Mouse (Mus musculus): ENCODE measurements around the gene Gstp2. TPM values are rescaled to one million over a fixed set of nuclear protein-coding genes. Genes with fewer than 3 reads are reported as not detected.
"Not testable (repeated sequence)": the region's sequence is repeated elsewhere in the genome, so short reads cannot be mapped to it uniquely, and the experiment has no call there.

The Gstp2 gene
- polyA plus RNA-seq, 1 experiment = 188 TPM

GRCm38 (mm10) chr19:4071406-4071805, 25.6 kb upstream of the Gstp2 start:
- 79% methylated on average over 6 of the region's 6 CpGs for WGBS
- DNase-seq (ENCODE audit: low read depth, low spot score) = no peak

DNA sequence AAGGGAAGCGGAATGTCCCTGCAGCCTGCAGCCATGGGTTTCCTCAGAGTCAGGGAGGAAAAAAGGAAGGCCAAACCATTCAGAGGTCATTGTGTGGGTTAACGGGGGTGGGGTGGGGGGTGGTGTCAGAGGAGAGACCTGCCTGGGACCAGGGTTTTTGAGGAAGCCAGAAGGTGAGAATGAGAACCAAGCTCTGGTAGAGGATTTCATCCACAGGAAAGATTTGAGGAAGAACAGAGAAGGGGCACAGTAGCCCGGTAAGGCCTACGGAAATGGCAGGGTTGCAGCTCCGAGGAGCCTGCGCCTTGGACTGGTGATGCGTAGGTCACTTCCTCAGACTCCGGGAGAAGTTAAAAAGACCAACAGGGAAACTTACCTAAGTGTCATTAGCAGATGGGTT, 24.9 kb upstream of the Gstp2 start:
- 86% methylated on average over 8 of the region's 8 CpGs for WGBS
- DNase-seq (ENCODE audit: low read depth, low spot score) = no peak

DNA sequence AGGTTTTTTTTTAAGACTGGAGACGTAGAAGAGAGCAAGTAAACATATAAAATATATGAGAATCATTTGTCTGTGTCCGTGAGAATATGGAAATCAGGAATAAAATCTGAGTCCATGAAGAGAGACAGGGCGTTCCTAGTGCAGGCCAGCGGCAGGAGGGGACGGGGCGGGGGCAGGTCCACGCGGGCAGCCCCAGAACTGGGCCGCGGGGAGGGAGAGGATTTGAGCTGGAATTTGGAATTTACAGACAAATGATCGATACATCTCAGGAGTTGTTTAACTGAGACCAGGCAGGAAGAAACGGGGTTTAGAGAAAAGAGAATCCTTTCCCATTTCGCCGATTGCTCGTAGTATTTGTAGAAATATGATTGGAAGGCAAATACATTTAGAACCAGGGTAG, 24.5 kb upstream of the Gstp2 start:
- DNase-seq (ENCODE audit: low read depth, low spot score) = no peak
- WGBS = 85% methylated on average over 15 of the region's 15 CpGs

DNA sequence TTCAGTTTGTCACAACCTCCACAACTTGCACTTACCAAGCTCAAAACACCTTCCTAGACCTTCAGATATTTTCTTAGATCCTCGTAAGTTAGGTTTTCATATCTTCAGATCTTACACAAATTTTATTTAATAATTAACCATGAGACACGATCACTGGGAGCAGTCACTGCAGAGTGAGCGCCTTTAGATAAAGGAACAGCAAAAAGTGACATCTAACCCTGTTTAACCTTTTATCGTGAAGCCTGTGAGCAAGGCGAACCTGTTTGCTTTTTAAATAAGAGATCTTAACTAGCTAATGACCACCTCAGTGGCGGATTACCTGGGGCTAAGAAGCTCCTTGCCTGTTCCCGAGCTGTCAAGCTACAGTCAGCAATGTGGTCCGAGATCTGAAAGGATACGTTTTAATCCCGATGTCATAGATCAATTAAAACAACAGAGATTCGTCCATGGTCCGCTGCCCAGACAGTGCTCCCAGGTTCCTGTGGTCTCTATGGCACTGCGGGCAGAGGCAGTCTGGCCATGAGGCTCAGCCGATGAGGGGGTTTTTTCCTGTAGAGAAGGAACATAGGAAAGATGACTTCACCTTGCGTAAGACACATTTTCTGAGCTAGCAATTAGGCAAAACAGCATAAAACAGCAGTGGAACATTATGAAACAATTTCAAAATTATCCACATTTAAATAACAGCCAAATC, 23.0 kb upstream of the Gstp2 start:
- WGBS = 37% methylated on average over 15 of the region's 15 CpGs
- DNase-seq (ENCODE audit: low read depth, low spot score) = no peak

GRCm38 (mm10) chr19:4068242-4068641, 22.4 kb upstream of the Gstp2 start:
- DNase-seq (ENCODE audit: low read depth, low spot score) = not testable (repeated sequence)
- WGBS = 46% methylated on average over 2 of the region's 2 CpGs

DNA sequence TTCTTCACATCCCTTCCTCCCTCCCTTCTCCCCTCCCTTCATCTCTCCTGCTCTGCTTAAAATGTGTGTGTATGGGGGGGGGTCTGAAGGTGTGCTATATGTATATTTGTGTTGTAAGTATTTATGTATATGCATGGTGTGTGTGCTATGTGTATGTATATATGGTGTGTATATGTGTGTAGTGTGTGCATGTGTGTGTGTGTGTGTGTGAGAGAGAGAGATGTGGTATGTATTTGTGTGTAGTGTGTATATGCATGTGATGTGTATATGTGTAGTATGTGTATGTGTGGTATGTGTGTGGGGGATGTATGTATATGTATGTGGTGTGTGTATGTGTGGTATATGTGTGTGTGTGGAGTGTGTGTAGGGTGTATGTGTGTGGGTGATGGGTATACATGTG, 21.1 kb upstream of the Gstp2 start:
- DNase-seq (ENCODE audit: low read depth, low spot score) = no peak

- no peak for DNase-seq (ENCODE audit: low read depth, low spot score)
- WGBS = 48% methylated on average over 6 of the region's 6 CpGs
Observed at GRCm38 (mm10) chr19:4066280-4066679, 20.5 kb upstream of the Gstp2 start.

DNA sequence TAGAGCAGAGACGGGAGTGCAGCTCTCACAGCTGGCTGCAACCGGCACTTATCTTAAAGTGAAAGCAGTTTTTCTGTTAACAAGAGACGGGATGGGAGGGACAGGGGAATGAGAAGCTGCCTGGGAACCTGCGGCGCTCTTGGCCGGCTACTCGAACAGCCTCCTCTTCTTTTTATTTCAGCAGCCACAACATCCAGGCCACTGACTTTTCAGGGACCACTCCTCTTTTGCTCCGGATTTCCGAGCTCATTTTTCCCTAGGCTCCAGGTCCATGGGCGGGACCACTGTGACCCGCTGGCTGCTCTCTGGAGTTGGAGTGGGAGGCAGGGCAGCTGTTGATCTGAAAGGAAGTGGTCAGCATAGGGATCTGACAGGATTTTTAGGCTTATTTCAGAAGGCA, 18.7 kb upstream of the Gstp2 start:
- not testable (repeated sequence) for DNase-seq (ENCODE audit: low read depth, low spot score)

GRCm38 (mm10) chr19:4063357-4063756, 17.5 kb upstream of the Gstp2 start:
- DNase-seq (ENCODE audit: low read depth, low spot score) = not testable (repeated sequence)

More for the DNA sequence above, 18.7 kb upstream of the Gstp2 start:
- 0% methylated on average over 7 of the region's 11 CpGs for whole genome bisulfite sequencing

GRCm38 (mm10) chr19:4060899-4061465, 15.2 kb upstream of the Gstp2 start:
- WGBS = 83% methylated on average over 6 of the region's 6 CpGs

More at GRCm38 (mm10) chr19:4063357-4063756, 17.5 kb upstream of the Gstp2 start:
- 33% methylated on average over 4 of the region's 4 CpGs for WGBS

DNA sequence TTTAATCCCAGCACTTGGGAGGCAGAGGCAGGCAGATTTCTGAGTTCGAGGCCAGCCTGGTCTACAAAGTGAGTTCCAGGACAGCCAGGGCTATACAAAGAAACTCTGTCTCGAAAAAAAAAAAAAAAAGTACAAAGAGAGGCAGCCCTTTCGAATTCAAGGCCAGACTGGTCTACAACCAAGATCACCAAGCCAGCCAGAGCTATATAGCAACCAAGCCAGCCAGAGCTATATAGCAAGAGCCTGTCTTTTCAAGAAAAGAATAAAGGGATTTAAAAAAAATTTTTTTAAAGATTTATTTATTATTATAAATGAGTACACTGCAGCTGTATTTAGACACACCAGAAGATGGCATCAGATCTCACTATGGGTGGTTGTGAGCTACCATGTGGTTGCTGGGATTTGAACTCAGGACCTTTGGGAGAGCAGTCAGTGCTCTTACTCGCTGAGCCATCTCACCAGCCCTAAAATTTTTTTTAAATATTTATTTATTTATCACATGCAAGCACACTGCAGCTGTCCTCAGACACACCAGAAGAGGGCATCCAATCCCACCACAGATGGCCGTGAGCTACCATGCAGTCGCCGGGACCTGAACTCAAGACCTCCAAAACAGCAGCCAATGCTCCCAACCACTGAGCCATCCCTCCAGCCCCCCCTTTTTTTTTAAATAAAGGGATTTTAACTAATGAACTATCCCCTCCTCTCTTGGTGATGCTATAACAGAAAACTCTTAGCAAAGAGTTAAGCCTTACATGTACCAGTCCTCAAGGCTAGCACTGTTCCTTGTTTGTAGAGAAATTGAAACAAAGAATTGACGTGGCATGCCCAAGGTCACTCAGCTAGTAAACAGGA, 14.4 kb upstream of the Gstp2 start:
- not testable (repeated sequence) for DNase-seq (ENCODE audit: low read depth, low spot score)
- WGBS = 81% methylated on average over 8 of the region's 8 CpGs

More at GRCm38 (mm10) chr19:4060899-4061465, 15.2 kb upstream of the Gstp2 start:
- no peak for DNase-seq (ENCODE audit: low read depth, low spot score)

DNA sequence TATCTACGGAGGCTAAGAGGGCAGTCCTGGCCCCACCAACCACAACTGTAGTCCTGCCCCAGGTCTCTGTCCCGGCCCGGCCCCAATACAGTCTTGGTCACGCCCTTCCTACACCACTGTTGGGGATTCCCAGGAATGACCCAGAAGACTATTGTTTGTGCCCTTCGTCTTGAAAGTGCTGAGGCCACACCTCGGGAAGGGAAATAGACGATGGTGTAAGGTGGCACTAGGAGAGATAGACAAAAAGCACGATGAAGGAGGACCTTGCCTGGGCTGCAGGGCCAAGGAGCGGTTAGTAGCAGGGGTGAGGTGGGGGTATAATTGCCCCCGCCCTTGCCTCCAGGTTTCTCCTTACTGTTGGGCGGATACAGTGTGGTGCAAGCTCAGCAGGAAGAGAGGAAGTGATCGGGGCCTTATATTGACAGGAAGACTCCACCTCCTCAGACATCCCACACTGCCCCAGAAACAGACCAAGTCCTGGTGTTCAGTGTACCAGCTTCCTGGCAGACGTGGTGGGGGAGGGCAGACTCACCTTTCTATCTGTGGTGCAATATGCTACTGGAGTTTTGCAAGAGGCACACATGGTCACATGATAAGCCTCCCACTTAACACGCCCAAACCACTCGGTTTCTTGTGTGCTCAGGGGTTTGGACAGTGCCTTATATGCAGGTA, 13.4 kb upstream of the Gstp2 start, which contains the start of gene Gstp3:
Gene Gstp3 (minus strand): TSS at position 501 of the 672 bp plus-strand sequence.
- WGBS = 31% methylated on average over 15 of the region's 15 CpGs
- DNase-seq (ENCODE audit: low read depth, low spot score) = no peak

DNA sequence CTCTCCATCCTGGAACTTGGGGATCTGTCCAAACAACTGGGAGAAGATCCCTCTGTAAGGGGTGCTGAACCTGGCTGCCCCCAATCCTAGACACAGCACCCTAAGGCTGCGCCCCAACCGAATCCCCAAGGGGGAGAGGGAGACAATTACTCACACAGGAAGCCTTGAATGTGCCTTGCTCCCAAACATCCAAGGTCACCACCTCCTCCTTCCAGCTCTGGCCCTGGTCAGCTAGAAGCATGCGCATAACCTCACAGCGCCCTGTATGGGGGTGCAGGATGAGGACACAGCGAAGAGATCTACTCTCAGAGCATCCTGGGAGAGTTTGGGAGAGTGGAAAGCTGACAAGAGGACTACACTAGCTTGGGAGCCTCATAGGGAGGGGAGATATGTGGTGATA, 12.8 kb upstream of the Gstp2 start:
- DNase-seq (ENCODE audit: low read depth, low spot score) = no peak
- 91% methylated on average over 5 of the region's 5 CpGs for WGBS

GRCm38 (mm10) chr19:4057962-4058361, 12.1 kb upstream of the Gstp2 start:
- no peak for DNase-seq (ENCODE audit: low read depth, low spot score)
- WGBS = 98% methylated on average over 7 of the region's 7 CpGs

DNA sequence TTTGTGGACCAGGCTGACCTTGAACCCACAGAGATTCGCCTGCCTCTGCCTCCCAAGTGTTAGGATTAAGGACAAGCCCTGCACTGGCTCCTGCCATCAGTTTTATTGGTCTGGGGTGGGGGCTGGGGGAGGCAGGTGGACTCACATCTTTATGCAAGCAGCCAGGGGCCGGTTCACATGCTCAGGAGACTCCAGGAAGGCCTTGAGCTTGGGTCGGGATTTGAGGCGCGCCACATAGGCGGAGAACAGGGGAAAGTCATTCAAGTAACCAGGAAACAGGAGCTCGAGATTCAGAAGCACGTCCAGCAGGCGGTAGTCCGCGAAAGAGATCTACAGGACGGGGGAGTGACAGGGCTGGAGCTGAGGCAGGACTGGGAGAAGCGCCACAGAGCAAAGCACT, 11.6 kb upstream of the Gstp2 start:
- 83% methylated on average over 13 of the region's 13 CpGs for WGBS
- no peak for DNase-seq (ENCODE audit: low read depth, low spot score)

DNA sequence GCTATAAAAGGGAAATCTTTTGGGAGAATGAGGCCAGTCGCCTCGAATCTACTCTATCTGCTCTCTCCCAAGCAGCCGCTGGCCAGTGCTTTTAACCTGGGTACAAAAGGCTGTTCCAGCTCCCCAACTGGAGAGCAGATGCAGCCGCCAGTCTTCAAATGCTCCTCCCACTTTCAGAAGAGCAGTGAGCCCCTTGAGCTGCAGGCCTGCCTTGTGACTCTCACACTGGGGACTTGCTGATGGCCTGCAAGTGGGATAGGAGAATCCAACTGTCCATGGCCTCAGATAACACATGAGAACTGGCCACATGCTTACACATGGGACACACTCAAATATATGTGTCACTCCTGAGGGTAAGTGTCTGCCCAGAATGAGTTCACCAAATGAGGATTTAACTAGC, 10.9 kb upstream of the Gstp2 start:
- WGBS = 58% methylated on average over 4 of the region's 4 CpGs
- no peak for DNase-seq (ENCODE audit: low read depth, low spot score)

DNA sequence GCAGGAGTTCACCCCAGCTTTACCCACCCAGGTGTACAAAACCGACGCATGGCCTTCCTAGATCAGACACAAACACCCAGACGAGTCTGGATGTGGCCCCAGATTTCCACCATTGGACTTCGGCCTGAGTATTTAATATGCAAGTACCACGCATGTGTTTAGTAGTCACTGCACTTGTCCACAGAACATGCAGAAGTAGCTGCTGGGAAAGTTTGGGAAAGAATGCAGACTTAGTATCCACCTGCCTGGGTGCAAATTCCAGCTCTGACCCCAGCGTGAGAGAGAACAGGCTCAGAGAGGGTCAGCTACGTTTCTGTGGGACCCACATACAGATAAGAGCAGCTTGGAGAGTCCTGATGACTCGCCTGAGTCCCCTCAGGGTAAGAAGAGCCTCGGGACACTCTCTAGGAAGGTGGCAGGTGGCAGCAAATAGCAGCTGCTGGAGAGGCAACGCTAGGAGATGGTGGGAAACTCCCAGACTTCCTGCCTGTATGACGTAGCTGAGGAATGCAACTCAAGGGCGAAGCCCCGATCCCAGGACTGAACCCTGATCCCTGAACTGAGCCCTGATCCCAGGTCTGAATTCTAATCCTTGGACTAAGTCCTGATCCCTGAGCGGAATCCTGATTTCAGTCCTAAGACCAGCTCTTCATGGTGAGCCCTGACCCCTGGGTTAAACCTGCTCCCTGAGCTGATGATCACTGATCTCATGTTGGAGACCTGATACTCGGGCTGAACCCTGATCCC, 10.3 kb upstream of the Gstp2 start:
- 34% methylated on average over 15 of the region's 15 CpGs for WGBS
- no peak for DNase-seq (ENCODE audit: low read depth, low spot score)

DNA sequence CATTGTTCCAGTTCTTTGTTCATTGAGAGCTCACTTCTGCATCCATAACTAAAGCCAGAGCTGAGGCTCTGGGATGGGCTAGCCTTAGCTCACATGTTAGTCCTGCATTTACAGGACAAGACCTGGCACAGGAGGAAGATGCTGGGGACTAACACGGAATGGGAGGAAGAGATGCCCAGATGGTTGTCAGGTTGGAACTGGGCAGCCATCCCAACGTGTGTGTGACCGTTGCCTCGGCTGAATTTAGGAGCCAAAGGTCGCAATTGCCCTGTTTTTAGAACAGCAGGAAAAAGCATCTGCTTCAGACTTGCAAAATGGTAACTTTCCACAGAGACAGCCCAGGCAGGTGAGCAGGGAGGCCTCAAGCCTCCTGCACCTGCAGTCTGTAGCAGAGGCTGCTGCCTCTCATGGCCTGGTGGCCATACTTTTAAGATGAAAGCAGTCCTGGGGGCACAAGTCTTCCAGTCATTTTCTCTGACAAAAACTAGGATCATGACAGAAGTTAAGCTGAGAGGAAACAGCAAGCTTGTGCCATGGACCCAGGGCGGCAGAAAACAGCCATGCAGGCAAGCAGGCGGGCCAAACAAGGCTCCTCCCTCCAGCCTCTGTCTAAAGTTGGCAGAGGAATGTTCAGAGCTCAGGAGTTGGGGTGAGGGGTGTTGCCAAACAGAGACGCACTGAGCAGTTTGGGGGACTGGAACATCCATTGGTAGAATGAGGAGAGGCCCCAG, 9.6 kb upstream of the Gstp2 start:
- WGBS = 29% methylated on average over 8 of the region's 8 CpGs
- DNase-seq (ENCODE audit: low read depth, low spot score) = no peak

DNA sequence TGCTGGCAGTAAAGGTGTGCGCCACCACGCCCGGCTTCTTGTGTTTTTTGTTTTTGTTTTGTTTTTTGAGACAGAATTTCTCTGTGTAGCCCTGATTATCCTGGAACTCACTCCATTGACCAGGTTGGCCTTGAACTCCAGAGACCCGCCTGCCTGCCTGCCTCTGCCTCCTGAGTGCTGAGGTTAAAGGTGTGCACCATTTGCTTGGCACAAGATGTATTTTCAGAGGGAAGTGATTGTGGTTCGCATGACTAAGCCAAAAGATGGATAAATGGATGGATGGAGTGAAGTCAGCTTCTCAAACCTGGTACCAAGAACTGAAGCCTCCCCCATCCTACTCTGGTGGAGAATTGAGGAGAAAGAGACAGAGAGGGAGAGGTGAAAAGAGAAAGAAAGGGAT, 8.8 kb upstream of the Gstp2 start:
- WGBS = 87% methylated on average over 5 of the region's 5 CpGs
- DNase-seq (ENCODE audit: low read depth, low spot score) = no peak

All from large intestine, adult 2 months (tissue).